Mouse (Mus musculus): ENCODE data around the gene Rassf1.
"Not testable (repeated sequence)": the region's sequence is repeated elsewhere in the genome, so short reads cannot be mapped to it uniquely, and the experiment has no call there.

Gene Rassf1

DNA sequence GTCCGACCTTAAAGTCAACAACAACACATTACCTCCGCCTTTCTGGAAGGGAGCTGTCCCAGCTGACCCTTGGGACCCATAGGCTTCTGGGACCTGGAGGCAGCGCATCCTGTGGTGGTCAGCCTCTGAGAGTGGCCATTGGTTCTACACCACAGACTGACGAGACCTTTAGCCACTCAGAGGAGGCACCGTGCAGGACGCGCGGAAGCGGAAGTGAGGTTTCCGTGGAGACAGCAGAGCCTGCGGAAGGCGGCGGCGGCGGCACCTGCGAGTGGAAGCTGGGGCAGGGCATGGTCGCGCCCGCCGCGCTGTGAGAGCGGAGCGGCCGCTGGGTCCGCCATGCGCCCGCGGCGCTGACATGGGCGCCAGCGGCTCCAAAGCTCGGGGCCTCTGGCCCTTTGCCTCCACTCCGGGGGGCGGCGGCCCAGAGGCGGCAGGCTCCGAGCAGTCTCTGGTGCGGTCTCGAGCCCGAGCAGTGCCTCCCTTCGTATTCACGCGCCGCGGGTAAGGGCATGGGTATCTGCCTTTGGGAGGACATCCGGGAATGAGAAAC is 11.8 kb downstream of the Rassf1 start, which contains the start of gene Tusc2:
TSS of gene Tusc2 (plus strand) at position 227 of the 553 bp plus-strand sequence.
- peak; percentile 96 for DNase-seq

DNA sequence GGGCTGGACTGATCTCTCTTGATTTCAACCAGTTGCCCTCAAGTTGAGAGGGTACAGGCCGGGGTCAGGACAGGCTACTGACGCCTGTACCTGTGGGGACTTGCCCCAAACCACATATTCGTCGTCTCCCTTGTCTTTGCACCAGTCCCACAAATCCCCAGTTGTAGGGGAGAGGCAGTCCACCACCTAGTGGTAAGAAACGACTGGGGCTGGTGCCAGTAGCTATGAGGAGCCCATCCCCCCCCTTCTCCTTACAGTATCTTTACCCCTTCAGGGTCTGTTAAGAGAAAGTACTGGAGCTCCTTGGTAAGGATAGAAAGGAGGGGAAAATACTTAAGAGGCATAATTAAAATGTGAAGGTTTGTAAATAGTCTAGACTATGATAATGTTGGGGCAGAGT is 14.2 kb downstream of the Rassf1 start:
- DNase-seq = not testable (repeated sequence)

DNA sequence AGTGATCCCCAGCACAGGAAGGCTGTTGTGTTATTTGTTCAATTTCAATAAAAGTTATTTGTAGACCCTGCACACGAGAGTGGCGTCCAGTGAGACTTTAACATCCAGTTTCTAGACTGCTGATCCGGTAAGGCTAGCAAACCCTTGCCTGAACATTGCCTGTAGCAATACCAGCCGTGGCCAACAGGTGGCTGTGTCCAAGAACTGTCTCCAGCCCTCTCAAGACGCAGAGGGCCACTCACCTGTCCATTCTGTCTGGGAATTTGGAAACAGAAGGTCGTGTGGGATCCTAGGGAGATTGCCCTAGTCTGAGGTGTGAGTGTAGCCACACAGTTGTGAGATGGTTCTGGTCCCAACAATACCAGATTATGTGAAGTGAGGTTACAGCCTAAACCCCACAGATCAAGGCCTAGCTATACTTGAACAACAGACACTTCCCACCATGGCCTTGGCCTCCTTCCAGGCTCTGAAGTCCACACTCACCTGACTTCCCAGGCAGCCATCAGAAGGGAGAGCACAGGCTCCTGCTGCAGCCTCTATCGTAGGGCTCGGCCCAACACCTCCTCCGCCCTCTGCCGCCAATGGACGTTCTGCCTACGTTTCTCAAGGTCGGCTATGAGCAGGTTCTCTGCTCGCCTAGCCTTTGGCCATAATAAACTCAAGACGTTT is 14.8 kb downstream of the Rassf1 start:
- peak; percentile 79 for DNase-seq

DNA sequence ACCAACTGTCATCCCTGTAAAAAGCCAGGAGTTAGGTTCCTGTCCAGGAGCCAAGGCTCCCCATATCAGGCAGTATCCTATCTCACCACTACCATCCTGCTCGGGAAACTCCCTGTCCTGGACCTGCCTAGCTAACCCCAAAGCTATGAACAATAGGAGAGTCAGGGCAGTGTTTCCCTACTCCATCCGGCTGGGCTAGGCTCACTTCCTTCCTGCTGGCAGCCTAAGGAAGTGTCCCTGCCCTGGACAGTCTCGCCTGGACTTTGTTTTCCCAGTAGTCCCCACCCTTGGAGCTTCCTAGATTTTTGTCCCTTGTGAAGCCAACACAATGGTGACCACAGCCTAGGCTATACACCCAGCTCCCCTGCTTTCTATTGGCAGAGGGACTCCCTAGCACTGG is 15.5 kb downstream of the Rassf1 start:
- no peak for DNase-seq

DNA sequence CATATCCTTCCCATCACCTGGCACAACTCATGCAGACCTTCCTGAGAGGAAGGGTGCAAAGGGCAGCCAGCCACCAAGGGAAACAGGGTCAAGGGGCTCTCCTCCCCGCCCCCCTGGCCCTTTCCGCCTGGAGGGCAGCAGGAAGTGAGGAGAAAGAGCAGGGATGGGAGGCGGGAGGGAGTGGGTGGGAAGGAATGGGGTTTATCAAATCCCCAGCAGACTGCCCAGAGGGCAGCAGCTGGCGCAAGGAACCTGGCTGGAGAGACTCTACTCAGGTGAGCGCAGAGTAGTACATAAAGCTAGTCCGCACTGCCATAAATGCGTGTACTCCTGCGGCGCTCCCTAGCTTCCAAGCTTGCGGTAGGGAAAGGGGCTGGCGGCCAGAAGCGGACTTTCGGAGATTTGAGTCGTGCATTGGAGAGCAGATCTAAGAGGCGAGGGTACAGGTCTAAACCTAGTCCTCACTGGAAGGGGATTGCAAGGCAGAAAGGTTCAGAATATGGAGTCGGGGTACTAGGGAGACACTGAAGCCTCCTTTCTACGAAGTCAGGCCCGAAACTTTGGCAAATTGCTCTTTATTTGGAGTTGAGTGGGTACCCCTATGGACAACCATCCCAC is 16.5 kb downstream of the Rassf1 start, which contains the start of gene Hyal2:
TSS of gene Hyal2 (plus strand) at position 244 of the 618 bp plus-strand sequence.
- no peak for DNase-seq

DNA sequence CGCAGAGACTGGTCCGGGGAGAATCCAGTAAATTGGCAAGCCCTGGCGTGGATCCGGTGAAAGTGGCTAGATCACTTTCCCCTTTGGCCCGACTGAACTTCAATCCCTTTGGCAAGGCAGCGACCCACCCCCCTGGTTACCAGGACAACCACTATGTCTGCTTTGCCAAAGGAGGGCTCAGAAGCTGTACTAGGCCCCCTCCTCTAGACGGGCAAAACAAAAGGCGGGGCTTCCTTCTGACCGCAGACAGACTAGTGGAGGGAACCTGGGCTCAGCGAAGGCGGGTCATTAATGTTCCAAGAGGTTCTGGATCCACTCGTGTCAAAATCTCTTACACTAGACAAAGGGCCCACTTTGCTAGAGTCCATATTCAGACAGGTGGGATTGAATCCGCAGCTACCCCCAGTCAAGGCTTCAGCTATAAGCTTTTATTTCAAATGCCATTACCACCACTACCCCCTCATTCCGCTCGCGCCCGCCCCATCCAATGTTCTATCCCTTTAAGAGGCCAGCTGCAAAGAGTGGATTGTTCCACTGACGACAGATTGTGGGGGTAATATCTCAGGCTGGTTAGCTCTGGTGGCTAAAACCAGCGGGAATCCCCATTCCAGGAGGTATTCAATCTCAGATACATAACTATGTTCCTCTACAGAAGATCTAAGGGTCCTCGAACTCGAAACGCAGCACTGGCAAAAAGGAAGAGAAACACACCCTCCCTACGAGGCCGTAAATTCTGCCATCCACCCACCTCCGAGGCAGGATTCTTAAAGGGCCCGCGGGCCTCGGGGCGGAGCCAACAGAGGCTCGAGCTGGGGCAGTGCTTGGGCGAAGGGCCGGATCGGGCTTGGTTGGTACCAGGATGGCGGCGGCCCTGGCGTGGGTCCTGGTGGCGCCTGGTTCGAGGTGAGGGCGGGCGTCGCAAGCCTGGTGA is 17.2 kb downstream of the Rassf1 start:
- peak; percentile 86 for DNase-seq

DNA sequence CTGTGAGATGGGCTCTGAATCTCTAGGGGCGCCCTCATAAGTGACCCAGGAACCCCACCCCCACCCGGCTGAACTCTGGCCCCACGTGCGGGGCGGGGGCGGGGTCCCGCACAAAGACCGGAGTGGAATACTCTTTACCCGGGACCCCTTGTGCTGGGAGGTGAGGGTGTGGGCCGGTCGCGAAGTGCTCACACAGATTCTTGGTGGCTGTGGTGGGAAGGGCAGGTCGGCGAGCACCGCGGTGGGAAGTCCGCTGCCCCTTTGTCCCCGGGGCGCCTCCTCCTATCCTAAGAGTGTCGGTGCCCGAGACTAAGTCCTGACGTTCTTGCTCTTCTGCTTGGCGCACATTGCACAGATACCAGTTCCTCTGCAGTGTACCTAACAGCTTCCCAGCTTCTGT is 17.9 kb downstream of the Rassf1 start:
- DNase-seq = no peak

DNA sequence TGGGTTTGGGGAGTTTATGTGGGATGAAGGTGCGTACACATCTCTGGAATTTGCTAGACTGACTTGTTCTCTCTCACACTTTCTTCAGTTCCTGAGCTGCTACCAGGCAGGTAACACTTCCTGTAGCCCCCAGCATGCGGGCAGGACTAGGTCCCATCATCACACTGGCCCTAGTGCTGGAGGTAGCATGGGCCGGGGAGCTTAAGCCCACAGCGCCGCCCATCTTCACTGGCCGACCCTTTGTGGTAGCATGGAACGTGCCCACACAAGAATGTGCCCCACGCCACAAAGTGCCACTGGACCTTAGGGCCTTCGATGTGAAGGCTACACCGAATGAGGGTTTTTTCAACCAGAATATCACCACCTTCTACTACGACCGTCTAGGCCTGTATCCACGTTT is 18.7 kb downstream of the Rassf1 start:
- DNase-seq = no peak

DNA sequence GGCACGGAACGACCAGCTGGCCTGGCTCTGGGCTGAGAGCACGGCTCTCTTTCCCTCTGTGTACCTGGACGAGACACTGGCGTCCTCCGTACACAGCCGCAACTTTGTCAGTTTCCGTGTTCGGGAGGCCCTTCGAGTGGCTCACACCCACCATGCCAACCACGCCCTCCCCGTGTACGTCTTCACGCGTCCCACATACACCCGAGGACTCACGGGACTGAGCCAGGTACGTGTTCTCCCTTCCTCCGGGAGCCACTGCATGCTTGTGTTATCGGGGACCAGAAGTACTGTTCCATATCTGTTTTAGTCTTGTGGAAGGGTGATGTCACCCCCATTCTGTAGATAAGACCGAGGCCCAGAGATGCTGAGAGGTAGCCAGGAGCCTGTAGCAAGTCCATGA is 19.5 kb downstream of the Rassf1 start:
- no peak for DNase-seq

DNA sequence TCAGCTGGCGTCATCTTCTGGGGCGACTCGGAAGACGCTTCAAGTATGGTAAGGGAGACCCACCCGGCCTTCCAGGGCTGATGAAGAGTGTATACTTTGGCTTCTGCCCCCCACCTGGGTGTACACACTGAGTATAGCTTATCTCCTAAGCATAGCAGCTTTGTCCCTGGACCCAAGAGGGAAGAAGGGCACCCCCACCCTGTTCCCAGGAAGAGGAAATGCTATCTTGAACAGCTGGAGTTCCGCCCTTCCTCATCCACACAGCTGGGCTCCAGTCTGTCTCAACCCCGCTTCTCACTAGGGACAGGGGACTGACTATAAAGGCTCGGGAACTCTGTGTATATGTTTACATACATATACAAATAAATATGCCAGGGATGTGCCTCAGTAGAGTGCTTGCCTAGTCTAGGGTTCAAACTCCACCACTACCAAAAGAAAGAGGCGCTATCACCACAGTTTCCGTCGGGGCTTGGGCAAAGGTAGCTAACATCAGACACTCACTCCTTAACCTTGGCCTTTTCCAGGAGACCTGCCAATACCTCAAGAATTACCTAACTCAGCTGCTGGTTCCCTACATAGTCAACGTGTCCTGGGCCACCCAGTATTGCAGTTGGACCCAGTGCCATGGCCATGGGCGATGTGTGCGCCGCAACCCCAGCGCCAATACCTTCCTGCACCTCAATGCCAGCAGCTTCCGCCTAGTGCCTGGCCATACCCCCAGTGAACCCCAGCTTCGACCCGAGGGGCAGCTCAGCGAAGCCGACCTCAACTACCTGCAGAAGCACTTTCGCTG is 20.4 kb downstream of the Rassf1 start:
- DNase-seq = no peak

DNA sequence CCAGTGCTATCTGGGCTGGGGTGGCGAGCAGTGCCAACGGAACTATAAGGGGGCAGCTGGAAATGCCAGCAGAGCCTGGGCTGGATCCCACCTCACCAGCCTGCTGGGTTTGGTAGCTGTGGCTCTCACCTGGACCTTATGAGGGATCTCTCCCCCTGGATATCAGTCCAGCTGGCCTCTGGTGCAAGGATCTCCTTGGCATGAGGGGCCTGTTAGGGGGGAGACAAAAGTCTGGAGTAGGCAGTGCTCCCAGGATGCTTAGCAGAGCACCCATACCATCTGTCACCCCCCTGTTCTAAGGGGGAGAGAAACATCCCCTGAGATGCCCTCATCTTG is 20.9 kb downstream of the Rassf1 start:
- no peak for DNase-seq

DNA sequence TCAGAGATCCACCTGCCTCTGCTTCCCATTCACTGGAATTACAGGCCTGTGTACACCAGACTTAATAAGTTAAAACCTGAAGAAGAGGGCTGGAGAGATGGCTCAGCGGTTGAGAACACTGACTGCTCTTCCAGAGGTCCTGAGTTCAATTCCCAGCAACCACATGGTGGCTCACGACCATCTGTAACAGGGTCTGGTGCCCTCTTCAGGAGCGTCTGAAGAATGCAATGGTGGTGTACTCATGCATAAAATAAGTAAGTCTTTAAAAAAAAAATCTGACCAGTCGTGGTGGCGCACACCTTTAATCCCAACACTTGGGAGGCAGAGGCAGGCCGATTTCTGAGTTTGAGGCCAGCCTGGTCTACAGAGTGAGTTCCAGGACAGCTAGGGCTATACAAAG is 22.4 kb downstream of the Rassf1 start:
- not testable (repeated sequence) for DNase-seq

DNA sequence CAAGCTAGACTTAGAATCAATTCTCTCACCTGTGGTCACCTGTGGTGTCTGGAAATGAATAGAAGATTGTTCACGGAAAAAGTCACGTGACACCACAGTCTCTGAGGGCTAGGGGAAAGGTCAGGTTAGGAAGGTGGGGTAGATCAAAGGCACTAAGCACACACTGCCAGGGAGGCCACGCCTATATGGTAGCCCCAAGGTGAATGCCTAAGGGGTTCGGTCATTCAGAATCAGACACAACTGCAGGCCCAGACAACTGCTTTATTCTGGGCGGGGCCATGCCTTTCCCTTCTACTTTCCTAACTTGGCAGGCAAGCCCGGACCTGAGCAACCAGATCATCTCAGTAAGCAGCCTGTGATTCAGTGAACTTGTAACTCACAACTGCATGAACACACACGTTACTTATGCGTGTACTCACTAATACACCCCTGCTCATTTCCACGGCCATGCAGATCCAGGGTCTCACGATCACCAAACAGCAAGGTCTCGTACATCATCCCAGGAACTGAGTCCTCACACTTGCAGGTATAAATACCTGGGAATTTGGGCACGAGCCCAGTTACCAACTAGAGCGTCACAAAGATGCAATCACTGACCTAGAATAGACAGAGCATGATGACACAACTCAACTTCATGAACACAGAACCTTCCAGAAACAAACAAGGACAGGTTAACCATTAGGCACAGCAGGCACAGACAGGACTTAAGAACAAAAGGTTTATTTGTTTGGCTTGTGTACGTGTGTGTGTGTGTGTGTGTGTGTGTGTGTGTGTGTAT is 24.4 kb downstream of the Rassf1 start:
- no peak for DNase-seq

DNA sequence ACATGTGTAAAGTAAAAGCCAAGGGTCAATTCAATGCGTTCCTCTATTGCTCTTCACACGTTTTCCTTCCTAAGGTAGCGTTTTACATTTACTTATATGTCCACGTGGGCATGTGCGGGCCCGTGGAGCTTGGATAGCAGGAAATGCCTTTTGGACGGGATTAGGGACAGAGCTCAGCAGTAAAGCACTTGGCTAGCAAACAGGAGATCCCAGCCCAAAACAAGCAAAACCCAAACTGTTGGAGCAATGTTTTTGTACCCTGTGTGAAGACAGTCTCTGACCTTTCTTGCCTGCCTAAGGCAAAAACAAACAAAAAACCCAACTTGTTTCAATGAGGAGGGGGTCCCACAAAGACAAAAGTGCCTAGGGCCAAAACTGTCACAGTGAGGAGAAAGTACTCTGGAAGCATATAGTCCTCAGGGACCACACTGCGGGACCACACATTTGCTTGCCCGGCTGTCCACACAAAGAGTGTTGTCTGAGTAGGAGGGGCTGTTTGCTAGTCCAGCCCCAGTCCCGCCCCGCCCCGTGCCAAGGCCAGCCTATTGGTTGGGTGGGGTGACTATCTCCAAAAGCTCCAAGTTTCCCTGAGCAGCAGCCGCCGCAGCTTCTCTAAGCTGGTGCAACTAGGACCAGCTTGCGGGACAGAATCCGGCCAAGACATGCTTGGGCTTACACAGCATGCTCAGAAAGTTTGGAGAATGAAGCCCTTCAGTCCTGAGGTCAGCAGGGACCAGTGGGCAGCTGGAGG is 25.2 kb downstream of the Rassf1 start, which contains the start of gene Hyal1:
TSS of gene Hyal1 (plus strand) at position 571 of the 751 bp plus-strand sequence.
- no peak for DNase-seq

DNA sequence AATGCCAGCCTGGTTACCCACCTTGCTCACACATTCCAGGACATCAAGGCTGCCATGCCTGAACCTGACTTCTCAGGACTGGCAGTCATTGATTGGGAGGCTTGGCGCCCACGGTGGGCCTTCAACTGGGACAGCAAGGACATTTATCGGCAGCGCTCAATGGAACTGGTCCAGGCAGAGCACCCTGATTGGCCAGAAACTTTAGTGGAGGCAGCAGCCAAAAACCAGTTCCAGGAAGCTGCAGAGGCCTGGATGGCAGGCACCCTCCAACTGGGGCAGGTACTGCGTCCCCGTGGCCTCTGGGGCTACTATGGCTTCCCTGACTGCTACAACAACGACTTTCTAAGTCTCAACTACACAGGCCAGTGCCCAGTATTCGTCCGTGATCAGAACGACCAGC is 26.5 kb downstream of the Rassf1 start:
- no peak for DNase-seq

DNA sequence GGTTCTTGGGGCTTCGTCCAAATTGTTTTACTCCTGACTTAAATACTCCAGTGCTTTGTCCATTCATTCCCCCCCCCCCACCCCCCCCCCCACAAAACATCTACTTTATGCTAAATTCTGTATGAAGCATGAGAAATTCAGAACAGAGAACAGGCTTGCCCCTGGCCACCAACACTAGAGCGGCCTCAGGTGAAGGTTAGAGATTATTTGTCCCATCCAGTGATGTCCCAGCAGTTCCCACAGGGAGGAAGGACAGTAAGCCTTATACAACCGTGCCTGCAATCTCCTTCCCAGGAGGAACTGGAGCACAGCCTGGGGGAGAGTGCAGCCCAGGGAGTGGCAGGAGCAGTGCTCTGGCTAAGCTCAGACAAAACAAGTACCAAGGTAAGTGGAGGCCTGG is 27.2 kb downstream of the Rassf1 start, which contains the start of gene Naa80:
TSS of gene Naa80 (plus strand) at position 301 of the 400 bp plus-strand sequence.
- DNase-seq = no peak

DNA sequence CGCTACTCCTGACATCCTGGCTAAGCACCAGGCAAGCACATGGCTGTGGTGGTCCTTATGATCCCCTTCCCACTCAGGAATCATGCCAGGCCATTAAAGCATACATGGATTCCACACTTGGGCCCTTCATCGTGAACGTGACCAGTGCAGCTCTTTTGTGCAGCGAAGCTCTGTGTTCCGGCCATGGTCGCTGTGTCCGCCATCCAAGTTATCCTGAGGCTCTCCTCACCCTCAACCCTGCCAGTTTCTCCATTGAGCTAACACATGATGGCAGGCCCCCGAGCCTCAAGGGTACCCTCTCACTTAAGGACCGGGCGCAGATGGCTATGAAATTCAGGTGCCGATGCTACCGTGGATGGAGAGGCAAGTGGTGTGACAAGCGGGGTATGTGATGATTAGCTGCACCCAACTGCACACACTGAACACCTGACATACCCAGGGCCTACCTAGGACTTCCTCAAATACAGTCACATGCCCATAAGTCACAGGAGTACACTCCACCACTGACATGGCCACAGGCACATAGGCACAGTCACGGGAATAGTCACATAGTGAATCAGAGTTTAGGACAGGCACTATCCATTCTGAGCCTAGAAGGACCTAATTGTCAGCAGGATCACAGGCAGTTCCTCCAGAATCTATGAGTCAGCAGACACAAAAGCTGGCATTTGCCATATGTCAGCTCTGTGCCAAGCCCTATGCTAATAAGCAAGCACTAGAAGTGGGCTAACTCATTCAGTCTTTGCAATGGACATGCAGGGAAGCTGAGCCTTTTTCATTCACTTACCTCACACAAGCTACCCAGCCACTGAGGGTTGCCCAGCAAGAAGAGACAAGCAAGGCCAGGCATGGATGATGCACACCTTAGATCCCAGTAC is 27.9 kb downstream of the Rassf1 start:
- no peak for DNase-seq

DNA sequence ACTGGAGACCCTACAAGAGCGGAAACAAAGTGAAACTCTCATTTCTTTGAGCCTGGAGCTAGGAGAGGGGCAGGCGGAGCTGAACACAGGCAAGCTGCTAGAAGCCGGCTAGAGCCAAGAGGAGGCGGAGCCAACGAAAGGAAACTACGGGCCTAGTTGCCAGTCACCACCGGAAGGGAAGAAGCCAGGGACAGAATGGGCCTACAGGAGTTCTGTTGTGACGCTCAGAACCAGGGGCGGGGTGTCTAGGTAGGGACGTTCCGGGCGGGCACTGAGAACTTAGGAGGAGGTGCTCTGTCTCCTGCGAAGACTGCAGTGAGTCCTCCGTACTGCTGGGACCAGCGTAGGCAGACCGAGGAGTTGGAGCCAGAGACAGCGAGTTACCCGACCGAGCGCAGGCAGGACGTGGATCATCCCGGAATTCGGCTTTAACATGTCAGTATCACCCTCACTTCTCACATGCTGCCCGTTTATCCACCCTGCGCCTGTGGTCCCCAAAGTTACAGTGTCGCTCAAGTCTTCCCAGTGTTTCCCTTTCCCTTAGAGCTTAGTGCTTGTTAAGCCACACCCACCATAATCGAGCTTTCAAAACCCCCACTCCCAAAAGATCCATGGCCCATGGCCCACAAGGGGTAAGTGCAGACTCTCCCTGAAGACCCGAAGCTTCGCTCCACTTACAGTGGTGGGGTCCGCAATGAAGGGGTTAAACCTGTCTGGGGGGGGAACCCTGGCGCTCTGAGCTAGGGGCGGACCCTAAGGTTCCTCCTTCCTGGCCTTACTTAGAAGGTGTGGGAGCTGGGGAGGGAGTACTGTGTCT is 29.4 kb downstream of the Rassf1 start, which contains the start of gene Hyal3:
TSS of gene Hyal3 (plus strand) at position 318 of the 817 bp plus-strand sequence.
- DNase-seq = peak; percentile 93

DNA sequence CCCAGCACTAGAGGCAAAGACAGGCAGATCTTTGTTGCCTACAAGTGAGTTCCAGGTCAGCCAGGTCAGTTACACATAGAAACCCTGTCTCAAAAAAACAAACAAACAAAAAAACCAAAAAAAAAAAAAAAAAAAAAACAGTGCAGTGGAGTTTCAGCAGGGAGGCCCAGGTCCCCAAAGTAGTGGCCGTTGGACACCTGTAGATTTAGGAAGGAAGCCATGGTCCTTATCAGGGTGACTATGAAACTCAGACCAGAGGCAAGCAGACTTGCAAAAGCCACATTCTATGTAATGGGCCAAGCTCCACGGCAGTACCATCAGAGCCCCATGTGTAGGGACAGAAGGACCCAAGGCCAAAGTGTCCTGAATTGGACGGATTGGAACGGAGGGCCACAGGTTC is 30.2 kb downstream of the Rassf1 start:
- no peak for DNase-seq

Measured in cerebellum, adult 9-11 months (tissue).